Mouse (Mus musculus) forebrain, embryonic 10.5 days (tissue): Measurements from ENCODE around the gene Gm21992. TPM values are rescaled to one million over a fixed set of nuclear protein-coding genes. Genes with fewer than 3 reads are reported as not detected.

Source experiments
- DNase-seq: peaks from one replicate; pipeline ENCODE4 v3.0.0-alpha.2; 2017; ENCODE audit warnings: low spot score; ENCODE audit errors: extremely low spot score
- H3K27ac ChIP-seq: fragments of 300-500 bp; sonication (generic); 2 replicates; pipeline ENCODE4 v1.5.1; 2016; ENCODE audit warnings: mild to moderate bottlenecking
- H3K27me3 ChIP-seq: fragments of 300-500 bp; sonication (generic); 2 replicates; pipeline ENCODE4 v1.6.1; 2016; ENCODE audit warnings: mild to moderate bottlenecking; ENCODE audit not compliant: poor library complexity, severe bottlenecking
- H3K36me3 ChIP-seq: fragments of 300-500 bp; sonication (generic); replicated peaks from 2 replicates; pipeline ENCODE4 v1.6.1; 2016; ENCODE audit warnings: mild to moderate bottlenecking, moderate library complexity
- H3K4me1 ChIP-seq: fragments of 300-500 bp; sonication (generic); 2 replicates; pipeline ENCODE4 v1.6.1; 2016
- H3K4me3 ChIP-seq: fragments of 300-500 bp; sonication (generic); 2 replicates; pipeline ENCODE4 v1.5.1; 2016; ENCODE audit warnings: mild to moderate bottlenecking, moderate library complexity
- H3K9me3 ChIP-seq: fragments of 300-500 bp; sonication (generic); 2 replicates; pipeline ENCODE4 v1.6.1; 2016; ENCODE audit warnings: mild to moderate bottlenecking, moderate library complexity
- WGBS: fragments of 180-500 bp; shearing (Covaris S2); methylation state at CpG from one replicate; pipeline ENCODE4 v1.1.7; 2016; 5-methylcytosine and 5-hydroxymethylcytosine counted together
- polyA plus RNA-seq: library from polyadenylated mRNA; unstranded; fragments of >200 nt; fragmentation: Nextera tagmentation; extraction: Ambion mirVana; gene quantifications from 2 replicates; pipeline ENCODE4 v1.2.1, GENCODE M21; 2016

The Gm21992 gene
- polyA plus RNA-seq, 1 experiment from 2014 or later, result 35.7 TPM

- peak overlapping the region; percentile 76 for H3K4me3 ChIP-seq
- peaks cover 27% of the 10 kb centered on the region for H3K4me1 ChIP-seq
- peaks cover under 1% of the 10 kb centered on the region; the same call in 1 of the 2 replicates for H3K9me3 ChIP-seq
- no peak for DNase-seq
- H3K27ac ChIP-seq, result peak overlapping the region; percentile 95
- WGBS, result 0% methylated on average over 14 of the region's 14 CpGs
- H3K36me3 ChIP-seq, result peaks cover 24% of the 10 kb centered on the region
- no peaks in the 10 kb centered on the region for H3K27me3 ChIP-seq
These were observed 1.1 kb downstream of the Gm21992 start for GRCm38 (mm10) chr19:4810309-4810708.

- DNase-seq, result no peak
- Histone ChIP-seq H3K27ac (no peak overlapping the region), H3K4me1 (peaks cover 4% of the 10 kb centered on the region), H3K36me3 (peaks cover 90% of the 10 kb centered on the region), H3K27me3 (no peaks in the 10 kb centered on the region), H3K4me3 (no peak overlapping the region), H3K9me3 (no peaks in the 10 kb centered on the region)
- WGBS, result 90% methylated on average over 10 of the region's 10 CpGs
These were observed 8.1 kb downstream of the Gm21992 start for GRCm38 (mm10) chr19:4803283-4803682.

- no peak overlapping the region for H3K27ac ChIP-seq
- H3K36me3 ChIP-seq, result peaks cover 92% of the 10 kb centered on the region
- no peaks in the 10 kb centered on the region for H3K4me1 ChIP-seq
- no peaks in the 10 kb centered on the region for H3K9me3 ChIP-seq
- DNase-seq, result no peak
- no peaks in the 10 kb centered on the region for H3K27me3 ChIP-seq
- 96% methylated on average over 7 of the region's 7 CpGs for WGBS
- H3K4me3 ChIP-seq, result no peak overlapping the region
These were observed 8.7 kb downstream of the Gm21992 start for GRCm38 (mm10) chr19:4802691-4803091.

- no peak for DNase-seq
- 92% methylated on average over 5 of the region's 5 CpGs for WGBS
- Histone ChIP-seq H3K4me3 (no peak overlapping the region), H3K4me1 (peaks cover 12% of the 10 kb centered on the region), H3K36me3 (peaks cover 80% of the 10 kb centered on the region), H3K27ac (no peak overlapping the region), H3K27me3 (no peaks in the 10 kb centered on the region), H3K9me3 (no peaks in the 10 kb centered on the region)
These were observed 12.3 kb downstream of the Gm21992 start for GRCm38 (mm10) chr19:4799083-4799482.

GRCm38 (mm10) chr19:4797846-4798245, 13.6 kb downstream of the Gm21992 start:
- no peak for DNase-seq
- H3K4me3 ChIP-seq, result no peak overlapping the region
- 97% methylated on average over 2 of the region's 2 CpGs for WGBS
- H3K27ac ChIP-seq, result no peak overlapping the region
- H3K4me1 ChIP-seq, result peaks cover 14% of the 10 kb centered on the region
- H3K9me3 ChIP-seq, result no peaks in the 10 kb centered on the region
- H3K36me3 ChIP-seq, result peaks cover 67% of the 10 kb centered on the region
- no peaks in the 10 kb centered on the region for H3K27me3 ChIP-seq

- 81% methylated on average over 1 of the region's 1 CpGs for WGBS
- H3K27me3 ChIP-seq, result no peaks in the 10 kb centered on the region
- peaks cover 31% of the 10 kb centered on the region for H3K4me1 ChIP-seq
- no peak overlapping the region for H3K4me3 ChIP-seq
- DNase-seq, result no peak
- H3K27ac ChIP-seq, result no peak overlapping the region
- no peaks in the 10 kb centered on the region for H3K9me3 ChIP-seq
- H3K36me3 ChIP-seq, result peaks cover 62% of the 10 kb centered on the region
These were observed 15.5 kb downstream of the Gm21992 start for GRCm38 (mm10) chr19:4795929-4796328.

- under 1% methylated on average over 31 of the region's 31 CpGs for WGBS
- no peaks in the 10 kb centered on the region for H3K27me3 ChIP-seq
- H3K36me3 ChIP-seq, result peaks cover 62% of the 10 kb centered on the region
- H3K4me1 ChIP-seq, result peaks cover 46% of the 10 kb centered on the region
- H3K27ac ChIP-seq, result peak within 1 kb of the TSS; percentile 88
- H3K9me3 ChIP-seq, result no peaks in the 10 kb centered on the region
- DNase-seq, result peak; percentile 94
- H3K4me3 ChIP-seq, result peak within 1 kb of the TSS; percentile 82
These were observed 17.5 kb downstream of the Gm21992 start, which contains the start of gene Rbm4 for GRCm38 (mm10) chr19:4793831-4794422. Rbm4 (minus strand) TSS chr19:4793901.

- peak overlapping the region; percentile 82 for H3K4me3 ChIP-seq
- H3K36me3 ChIP-seq, result peaks cover 62% of the 10 kb centered on the region
- peaks cover 46% of the 10 kb centered on the region for H3K4me1 ChIP-seq
- H3K27ac ChIP-seq, result peak overlapping the region; percentile 88
- DNase-seq, result no peak
- 1% methylated on average over 16 of the region's 16 CpGs for WGBS
- H3K9me3 ChIP-seq, result no peaks in the 10 kb centered on the region
- no peaks in the 10 kb centered on the region for H3K27me3 ChIP-seq
These were observed 18.1 kb downstream of the Gm21992 start for GRCm38 (mm10) chr19:4793281-4793830.

- no peak for DNase-seq
- no peaks in the 10 kb centered on the region for H3K9me3 ChIP-seq
- no peak overlapping the region for H3K4me3 ChIP-seq
- peaks cover 24% of the 10 kb centered on the region for H3K4me1 ChIP-seq
- H3K27ac ChIP-seq, result no peak overlapping the region
- H3K27me3 ChIP-seq, result no peaks in the 10 kb centered on the region
- WGBS, result 94% methylated on average over 2 of the region's 2 CpGs
- H3K36me3 ChIP-seq, result peaks cover 100% of the 10 kb centered on the region
These were observed 25.1 kb downstream of the Gm21992 start for GRCm38 (mm10) chr19:4786313-4786712.

- H3K36me3 ChIP-seq, result peaks cover 100% of the 10 kb centered on the region
- H3K27me3 ChIP-seq, result no peaks in the 10 kb centered on the region
- H3K4me1 ChIP-seq, result peaks cover 13% of the 10 kb centered on the region
- no peak overlapping the region for H3K4me3 ChIP-seq
- no peak overlapping the region for H3K27ac ChIP-seq
- WGBS, result 88% methylated on average over 7 of the region's 7 CpGs
- no peaks in the 10 kb centered on the region for H3K9me3 ChIP-seq
- no peak for DNase-seq
These were observed 26.2 kb downstream of the Gm21992 start for GRCm38 (mm10) chr19:4785206-4785605.

- 93% methylated on average over 2 of the region's 2 CpGs for WGBS
- no peak for DNase-seq
- no peaks in the 10 kb centered on the region for H3K9me3 ChIP-seq
- no peak overlapping the region for H3K27ac ChIP-seq
- no peak overlapping the region for H3K4me3 ChIP-seq
- H3K4me1 ChIP-seq, result peaks cover 6% of the 10 kb centered on the region; the same call in 1 of the 2 replicates
- H3K27me3 ChIP-seq, result no peaks in the 10 kb centered on the region
- H3K36me3 ChIP-seq, result peaks cover 100% of the 10 kb centered on the region
These were observed 28.5 kb downstream of the Gm21992 start for GRCm38 (mm10) chr19:4782891-4783290.

- 87% methylated on average over 3 of the region's 3 CpGs for WGBS
- H3K4me3 ChIP-seq, result no peak overlapping the region
- H3K9me3 ChIP-seq, result no peaks in the 10 kb centered on the region
- no peak overlapping the region for H3K27ac ChIP-seq
- no peaks in the 10 kb centered on the region for H3K4me1 ChIP-seq
- H3K27me3 ChIP-seq, result no peaks in the 10 kb centered on the region
- H3K36me3 ChIP-seq, result peaks cover 100% of the 10 kb centered on the region
- no peak for DNase-seq
These were observed 38.6 kb downstream of the Gm21992 start for GRCm38 (mm10) chr19:4772785-4773184.

GRCm38 (mm10) chr19:4767507-4768148, 43.8 kb downstream of the Gm21992 start:
- DNase-seq, result no peak
- Histone ChIP-seq H3K4me3 (no peak overlapping the region), H3K36me3 (peaks cover 98% of the 10 kb centered on the region), H3K9me3 (no peaks in the 10 kb centered on the region), H3K4me1 (no peaks in the 10 kb centered on the region), H3K27ac (no peak overlapping the region), H3K27me3 (no peaks in the 10 kb centered on the region)
- 92% methylated on average over 8 of the region's 12 CpGs for WGBS
